Comparison of ENCODE assay signal across 8 mouse cellular contexts in the genomic region with DNA sequence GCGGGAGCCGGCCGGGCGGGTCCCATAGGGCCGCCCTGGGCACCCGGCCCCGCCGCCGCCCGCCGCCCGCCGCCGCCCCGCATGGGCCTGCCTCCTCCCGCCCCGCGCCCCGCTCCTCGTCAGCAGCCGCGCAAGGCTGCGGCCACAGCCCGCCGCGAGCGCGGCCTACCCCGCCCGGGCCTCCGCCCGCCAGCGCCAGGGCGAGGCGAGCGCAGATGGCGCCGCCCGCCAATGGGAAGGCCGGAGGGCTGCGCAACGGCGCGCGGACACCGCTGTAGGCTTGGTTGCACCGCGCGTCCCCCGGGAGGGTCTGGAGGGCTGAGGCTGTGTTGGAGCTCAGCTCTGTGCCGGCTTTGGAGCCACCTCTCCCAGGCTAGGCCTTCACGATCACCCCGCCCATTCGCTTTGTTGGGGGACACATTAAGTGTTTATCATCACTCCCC. TPM values are rescaled to one million over a fixed set of nuclear protein-coding genes. Genes with fewer than 3 reads are reported as not detected.
DNase-seq lines count a peak whose midpoint lies in the region; ATAC-seq and TF ChIP-seq lines count a peak whose summit lies in the region.

No protein-coding gene starts in this region.

- peak overlapping the region; percentile 52 for H3K27ac ChIP-seq in heart, postnatal 0 days (ENCODE audit: low read depth)
- peak overlapping the region; percentile 72 for H3K27ac ChIP-seq in lung, postnatal 0 days (ENCODE audit: low read length)

- H3K9ac ChIP-seq in heart, postnatal 0 days (replicated peaks; ENCODE audit: low read depth, low read length), result peak overlapping the region; percentile 73
- H3K9ac ChIP-seq in lung, postnatal 0 days (replicated peaks; ENCODE audit: low read depth), result peak overlapping the region; percentile 58

- peaks cover 4% of the 10 kb centered on the region; the same call in 1 of the 2 replicates for H3K9me3 ChIP-seq in E14TG2a.4 (ENCODE audit: low read length)
- H3K9me3 ChIP-seq in erythroblast, embryonic 14.5 days (ENCODE audit: control insufficient read depth, low read length), result no peaks in the 10 kb centered on the region
- no peaks in the 10 kb centered on the region for H3K9me3 ChIP-seq in heart, postnatal 0 days (replicated peaks; ENCODE audit: control insufficient read depth, low read length)
- H3K9me3 ChIP-seq in lung, postnatal 0 days (ENCODE audit: low read length), result no peaks in the 10 kb centered on the region

- TF ChIP-seq CTCF in E14TG2a.4 (conservative IDR thresholded peaks at IDR 0.05; ENCODE audit: low read length), result no peak
- TF ChIP-seq CTCF in heart, postnatal 0 days (IDR thresholded peaks at IDR 0.05; ENCODE audit: low read depth), result no peak
- 0 out of 2 replicates have a peak, but pooled peaks have one; percentile 3 for TF ChIP-seq CTCF in lung, postnatal 0 days (IDR thresholded peaks at IDR 0.05)

- peaks cover 3% of the 10 kb centered on the region; the same call in 1 of the 2 replicates for H3K36me3 ChIP-seq in E14TG2a.4 (ENCODE audit: insufficient read depth, low read length)
- peaks cover 33% of the 10 kb centered on the region for H3K36me3 ChIP-seq in erythroblast, embryonic 14.5 days (ENCODE audit: control insufficient read depth)
- H3K36me3 ChIP-seq in heart, postnatal 0 days (replicated peaks; ENCODE audit: control insufficient read depth, insufficient read depth, low read length), result no peaks in the 10 kb centered on the region
- no peaks in the 10 kb centered on the region for H3K36me3 ChIP-seq in lung, postnatal 0 days (ENCODE audit: insufficient read depth, low read length)

- no peak for TF ChIP-seq EP300 in heart, postnatal 0 days (IDR thresholded peaks at IDR 0.05; ENCODE audit: low read depth)
- no peak for TF ChIP-seq EP300 in lung, postnatal 0 days (IDR thresholded peaks at IDR 0.05)

- H3K4me3 ChIP-seq in E14TG2a.4 (replicated peaks; ENCODE audit: low read length), result peak overlapping the region; percentile 83
- peak overlapping the region; percentile 89 for H3K4me3 ChIP-seq in erythroblast, embryonic 14.5 days (replicated peaks)
- peak overlapping the region; percentile 61 for H3K4me3 ChIP-seq in heart, postnatal 0 days (ENCODE audit: low read depth, low read length)
- H3K4me3 ChIP-seq in lung, postnatal 0 days (ENCODE audit: low read depth, low read length), result peak overlapping the region; percentile 62

- WGBS in heart, postnatal 0 days, result under 1% methylated on average over 39 of the region's 54 CpGs
- WGBS in lung, postnatal 0 days, result 1% methylated on average over 23 of the region's 54 CpGs

- peak; percentile 52 for DNase-seq in brain, embryonic 18.5 days (ENCODE audit: low read depth, low spot score)
- DNase-seq in heart, postnatal 0 days (ENCODE audit: low spot score), result peak; percentile 20
- DNase-seq in layer of hippocampus, adult 9-11 months, result peak; percentile 75
- DNase-seq in lung, postnatal 0 days (ENCODE audit: low spot score), result peak; percentile 58
- peak; percentile 86 for DNase-seq in retina, embryonic 14.5 days (ENCODE audit: low spot score)
- DNase-seq in thymus, postnatal 4 days, result peak; percentile 43

- peaks cover 47% of the 10 kb centered on the region for H3K27me3 ChIP-seq in E14TG2a.4 (ENCODE audit: insufficient read depth, low read length)
- peaks cover 34% of the 10 kb centered on the region for H3K27me3 ChIP-seq in erythroblast, embryonic 14.5 days (ENCODE audit: control insufficient read depth)
- H3K27me3 ChIP-seq in heart, postnatal 0 days (ENCODE audit: control insufficient read depth, insufficient read depth, low read length), result no peaks in the 10 kb centered on the region
- no peaks in the 10 kb centered on the region for H3K27me3 ChIP-seq in lung, postnatal 0 days (replicated peaks; ENCODE audit: insufficient read depth, low read length)

- peaks cover 29% of the 10 kb centered on the region for H3K4me1 ChIP-seq in E14TG2a.4 (replicated peaks; ENCODE audit: low read depth, low read length)
- H3K4me1 ChIP-seq in erythroblast, embryonic 14.5 days (ENCODE audit: control insufficient read depth), result peaks cover 50% of the 10 kb centered on the region
- H3K4me1 ChIP-seq in heart, postnatal 0 days (ENCODE audit: control insufficient read depth, insufficient read depth), result peaks cover 31% of the 10 kb centered on the region
- H3K4me1 ChIP-seq in lung, postnatal 0 days (ENCODE audit: insufficient read depth, low read depth, low read length), result no peaks in the 10 kb centered on the region; the same call in 1 of the 2 replicates

- peak; percentile 88 for ATAC-seq in heart, postnatal 0 days (ENCODE audit: insufficient read depth, low read depth)
- ATAC-seq in lung, postnatal 0 days, result peak; percentile 87

- peak overlapping the region; percentile 82 for H3K4me2 ChIP-seq in heart, postnatal 0 days (ENCODE audit: low read depth, low read length)
- H3K4me2 ChIP-seq in lung, postnatal 0 days (replicated peaks; ENCODE audit: low read depth, low read length), result peak overlapping the region; percentile 94

RNA-seq across cellular contexts. Expression of a gene that starts 0.5 kb away (rescaled TPM):
- 409 and 495 TPM in 2 replicates for polyA plus RNA-seq in erythroblast, embryonic 14.5 days (2012)
- total RNA-seq in heart, postnatal 0 days (2014; rRNA removed; ENCODE audit: low replicate concordance), result 19.9 and 20.4 TPM in 2 replicates
- polyA plus RNA-seq in heart, postnatal 0 days (2015; fragmentation: Nextera tagmentation; extraction: Ambion mirVana), result 4.6 and 6.5 TPM in 2 replicates
- polyA plus RNA-seq in lung, postnatal 0 days (2015; fragmentation: Nextera tagmentation; extraction: Ambion mirVana), result 28.8 and 37.2 TPM in 2 replicates

RNA-seq across cellular contexts. Expression of a gene that starts 25.8 kb away (rescaled TPM):
- 0.07 and 0.09 TPM in 2 replicates for polyA plus RNA-seq in erythroblast, embryonic 14.5 days (2012)
- total RNA-seq in heart, postnatal 0 days (2014; rRNA removed; ENCODE audit: low replicate concordance), result 6.7 and 37.6 TPM in 2 replicates
- polyA plus RNA-seq in heart, postnatal 0 days (2015; fragmentation: Nextera tagmentation; extraction: Ambion mirVana), result 6.3 and 6.7 TPM in 2 replicates
- polyA plus RNA-seq in lung, postnatal 0 days (2015; fragmentation: Nextera tagmentation; extraction: Ambion mirVana), result 12.2 and 14.4 TPM in 2 replicates

Comparison
In these comparisons a context has a peak if more than half of its experiments do, and no peak if none do; other contexts are left out.
1. Peak in every context shown above with its lines: DNase-seq, ATAC-seq, H3K4me3 ChIP-seq and H3K27ac ChIP-seq.
2. DNase-seq: peak in every context shown above with its lines; median percentile 86 in retina, embryonic 14.5 days; 75 in layer of hippocampus, adult 9-11 months; 58 in lung, postnatal 0 days; 52 in brain, embryonic 18.5 days; 43 in thymus, postnatal 4 days; 20 in heart, postnatal 0 days.
3. RNA of a gene that starts 0.5 kb away (polyA plus RNA-seq): 409 to 495 TPM in erythroblast, embryonic 14.5 days; 28.8 to 37.2 TPM in lung, postnatal 0 days and 4.6 to 6.5 TPM in heart, postnatal 0 days; every median in the first group is over 10 times any median in the second.